Mouse (Mus musculus): ENCODE results near the gene Uqcc1. TPM values are rescaled to one million over a fixed set of nuclear protein-coding genes. Genes with fewer than 3 reads are reported as not detected.
"Not testable (repeated sequence)": the region's sequence is repeated elsewhere in the genome, so short reads cannot be mapped to it uniquely, and the experiment has no call there.

Gene Uqcc1
- total and polyA plus RNA-seq, 3 experiments: 4.2 to 35.8 (median 29.9) TPM

DNA sequence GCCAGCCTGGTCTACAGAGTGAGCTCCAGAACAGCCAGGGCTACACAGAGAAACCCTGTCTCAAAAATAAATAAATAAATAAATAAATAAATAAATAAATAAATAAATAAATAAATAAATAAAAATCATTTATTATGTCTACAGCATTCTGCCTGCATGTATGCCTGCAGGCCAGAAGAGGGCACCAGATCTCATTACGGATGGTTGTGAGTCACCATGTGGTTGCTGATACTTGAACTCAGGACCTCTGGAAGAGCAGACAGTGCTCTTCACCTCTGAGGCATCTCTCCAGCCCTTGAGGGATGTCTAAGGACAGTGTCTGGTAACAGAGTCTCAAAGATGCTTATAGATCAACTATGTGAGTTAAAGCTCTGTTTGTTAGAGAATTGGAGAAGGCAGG is 98.0 kb downstream of the Uqcc1 start:
- peaks cover 20% of the 10 kb centered on the region for H3K4me1 ChIP-seq (ENCODE audit: insufficient read depth, low read depth, low read length)
- not testable (repeated sequence) for DNase-seq (ENCODE audit: low spot score); ATAC-seq (ENCODE audit: extremely low read depth, insufficient number of reproducible peaks, low FRiP score, poor library complexity, severe bottlenecking); H3K4me3 ChIP-seq (ENCODE audit: low read depth, low read length); H3K36me3 ChIP-seq (replicated peaks); H3K9me3 ChIP-seq (replicated peaks)
- TF ChIP-seq CTCF (IDR thresholded peaks at IDR 0.05; ENCODE audit: low read depth, low read length): 0 out of 2 replicates have a peak, but pooled peaks have one; percentile 16
- peaks cover 64% of the 10 kb centered on the region for H3K27me3 ChIP-seq (ENCODE audit: insufficient read depth, low read length)

DNA sequence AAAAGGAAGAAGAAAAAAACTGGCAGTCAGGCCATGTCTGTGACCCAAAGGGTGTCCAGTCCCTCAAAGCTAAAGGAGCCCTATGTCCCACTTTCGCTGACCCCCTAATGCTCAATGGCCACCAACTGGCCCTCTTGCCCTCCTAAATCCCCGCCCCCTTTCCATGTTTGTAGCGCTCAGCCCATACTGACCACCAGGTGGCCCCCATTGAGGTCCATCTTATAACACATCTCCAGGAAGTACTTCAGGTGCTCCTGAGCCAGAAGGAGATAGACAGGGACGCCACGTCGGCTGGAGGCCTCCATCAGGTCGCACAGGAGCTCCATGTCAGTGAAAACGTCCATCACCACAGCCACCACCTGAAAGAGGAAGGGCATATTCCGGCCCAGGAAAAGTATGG is 98.8 kb downstream of the Uqcc1 start:
- Histone ChIP-seq H3K36me3 (replicated peaks) (no peaks in the 10 kb centered on the region), H3K27me3 (ENCODE audit: insufficient read depth, low read length) (peaks cover 60% of the 10 kb centered on the region), H3K4me3 (ENCODE audit: low read depth, low read length) (no peak overlapping the region), H3K4me1 (ENCODE audit: insufficient read depth, low read depth, low read length) (peaks cover 24% of the 10 kb centered on the region), H3K9me3 (replicated peaks) (no peaks in the 10 kb centered on the region)
- DNase-seq (ENCODE audit: low spot score): no peak
- ATAC-seq (ENCODE audit: extremely low read depth, insufficient number of reproducible peaks, low FRiP score, poor library complexity, severe bottlenecking): no peak
- TF ChIP-seq TAL1 (conservative IDR thresholded peaks at IDR 0.05; ENCODE audit: low read depth, low read length): no peak
- TF ChIP-seq POLR2AphosphoS5 (IDR thresholded peaks at IDR 0.05; ENCODE audit: insufficient replicate concordance, low read depth, low read length): no peak
- TF ChIP-seq GATA2 (IDR thresholded peaks at IDR 0.05; ENCODE audit: borderline replicate concordance, low read depth, low read length): no peak
- TF ChIP-seq CTCF (IDR thresholded peaks at IDR 0.05; ENCODE audit: low read depth, low read length): no peak
- TF ChIP-seq GATA1 (IDR thresholded peaks at IDR 0.05; ENCODE audit: borderline replicate concordance, low read length): no peak

DNA sequence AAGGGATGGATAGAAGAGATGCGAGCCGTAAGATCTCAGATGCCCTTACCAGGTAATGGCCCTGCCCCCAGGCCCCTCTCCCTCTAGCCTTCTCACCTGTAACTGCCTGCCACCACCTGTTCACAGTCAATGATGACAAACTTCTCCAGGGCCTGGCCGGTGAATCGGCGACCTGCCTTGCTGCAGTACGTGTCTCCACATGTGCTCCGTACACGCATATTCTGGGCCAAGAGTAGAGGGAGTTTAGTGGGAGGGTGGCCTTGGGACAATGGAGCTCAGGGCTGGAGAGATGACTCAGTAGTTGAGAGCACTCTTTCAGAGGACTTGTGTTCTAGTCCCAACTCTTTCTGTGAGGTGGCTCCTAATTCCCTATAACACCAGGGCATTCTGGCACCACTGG is 99.3 kb downstream of the Uqcc1 start:
- Histone ChIP-seq H3K9me3 (replicated peaks) (no peaks in the 10 kb centered on the region), H3K36me3 (replicated peaks) (no peaks in the 10 kb centered on the region), H3K4me1 (ENCODE audit: insufficient read depth, low read depth, low read length) (peaks cover 28% of the 10 kb centered on the region), H3K4me3 (ENCODE audit: low read depth, low read length) (no peak overlapping the region), H3K27me3 (ENCODE audit: insufficient read depth, low read length) (peaks cover 55% of the 10 kb centered on the region)
- DNase-seq (ENCODE audit: low spot score) (no peak), ATAC-seq (ENCODE audit: extremely low read depth, insufficient number of reproducible peaks, low FRiP score, poor library complexity, severe bottlenecking) (no peak)
- TF ChIP-seq POLR2AphosphoS5 (IDR thresholded peaks at IDR 0.05; ENCODE audit: insufficient replicate concordance, low read depth, low read length): no peak
- TF ChIP-seq GATA1 (IDR thresholded peaks at IDR 0.05; ENCODE audit: borderline replicate concordance, low read length): no peak

- ATAC-seq (ENCODE audit: extremely low read depth, insufficient number of reproducible peaks, low FRiP score, poor library complexity, severe bottlenecking) (peak; percentile 77), DNase-seq (ENCODE audit: low spot score) (peak; percentile 76)
- H3K4me1 ChIP-seq (ENCODE audit: insufficient read depth, low read depth, low read length): peaks cover 47% of the 10 kb centered on the region
- peak within 1 kb of the TSS; percentile 97 for H3K4me3 ChIP-seq (ENCODE audit: low read depth, low read length)
- TF ChIP-seq TAL1 (conservative IDR thresholded peaks at IDR 0.05; ENCODE audit: low read depth, low read length): no peak
- no peaks in the 10 kb centered on the region for H3K9me3 ChIP-seq (replicated peaks)
- peaks cover 28% of the 10 kb centered on the region for H3K36me3 ChIP-seq (replicated peaks)
- peaks cover 20% of the 10 kb centered on the region for H3K27me3 ChIP-seq (ENCODE audit: insufficient read depth, low read length)
Observed at GRCm38 (mm10) chr2:155826630-155827424, 103.3 kb downstream of the Uqcc1 start, which contains the start of gene Eif6. Gene Eif6, minus strand, starts transcription at chr2:155826925.

DNA sequence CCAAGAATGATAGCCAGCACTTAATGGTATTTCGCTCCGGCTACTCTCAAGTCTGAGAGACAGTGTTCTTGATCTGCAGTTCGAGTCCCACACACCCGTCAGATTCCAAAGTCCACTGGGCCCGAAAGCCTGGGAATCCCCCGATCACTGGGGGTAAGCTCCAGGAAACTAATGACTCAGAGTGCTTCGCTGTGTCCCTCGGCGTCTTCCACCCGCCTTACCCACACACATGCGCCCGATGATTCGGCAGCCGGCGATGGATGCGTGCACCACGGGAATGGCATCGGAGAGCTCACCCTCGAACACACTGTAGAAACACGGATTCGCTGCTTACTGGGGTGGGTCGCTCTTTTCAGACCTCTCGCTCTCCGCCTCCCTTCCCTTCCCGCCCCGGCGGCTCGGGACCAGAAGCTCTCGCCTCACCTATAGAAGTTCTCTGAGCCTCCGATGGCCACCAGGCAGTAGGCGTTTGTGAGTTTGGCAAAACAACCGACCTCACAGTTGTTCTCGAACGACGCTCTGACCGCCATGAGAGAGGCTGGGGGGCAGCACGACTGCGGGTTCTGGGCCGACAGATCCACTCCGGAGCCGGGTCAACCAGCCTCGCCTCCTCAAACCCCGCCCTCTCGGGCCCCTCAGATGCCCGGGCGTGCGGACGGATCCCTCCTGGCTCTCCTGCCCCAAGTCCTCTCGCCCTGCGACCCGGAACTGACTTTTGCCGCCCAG is 104.0 kb downstream of the Uqcc1 start:
- peak overlapping the region; percentile 97 for H3K4me3 ChIP-seq (ENCODE audit: low read depth, low read length)
- H3K36me3 ChIP-seq (replicated peaks): peaks cover 35% of the 10 kb centered on the region
- peaks cover 47% of the 10 kb centered on the region for H3K4me1 ChIP-seq (ENCODE audit: insufficient read depth, low read depth, low read length)
- ATAC-seq (ENCODE audit: extremely low read depth, insufficient number of reproducible peaks, low FRiP score, poor library complexity, severe bottlenecking): no peak
- DNase-seq (ENCODE audit: low spot score): no peak
- H3K9me3 ChIP-seq (replicated peaks): no peaks in the 10 kb centered on the region
- TF ChIP-seq CTCF (IDR thresholded peaks at IDR 0.05; ENCODE audit: low read depth, low read length): no peak
- TF ChIP-seq GATA2 (IDR thresholded peaks at IDR 0.05; ENCODE audit: borderline replicate concordance, low read depth, low read length): no peak
- no peak for TF ChIP-seq POLR2AphosphoS5 (IDR thresholded peaks at IDR 0.05; ENCODE audit: insufficient replicate concordance, low read depth, low read length)
- TF ChIP-seq TAL1 (conservative IDR thresholded peaks at IDR 0.05; ENCODE audit: low read depth, low read length): no peak
- TF ChIP-seq GATA1 (IDR thresholded peaks at IDR 0.05; ENCODE audit: borderline replicate concordance, low read length): no peak
- peaks cover 20% of the 10 kb centered on the region for H3K27me3 ChIP-seq (ENCODE audit: insufficient read depth, low read length)

DNA sequence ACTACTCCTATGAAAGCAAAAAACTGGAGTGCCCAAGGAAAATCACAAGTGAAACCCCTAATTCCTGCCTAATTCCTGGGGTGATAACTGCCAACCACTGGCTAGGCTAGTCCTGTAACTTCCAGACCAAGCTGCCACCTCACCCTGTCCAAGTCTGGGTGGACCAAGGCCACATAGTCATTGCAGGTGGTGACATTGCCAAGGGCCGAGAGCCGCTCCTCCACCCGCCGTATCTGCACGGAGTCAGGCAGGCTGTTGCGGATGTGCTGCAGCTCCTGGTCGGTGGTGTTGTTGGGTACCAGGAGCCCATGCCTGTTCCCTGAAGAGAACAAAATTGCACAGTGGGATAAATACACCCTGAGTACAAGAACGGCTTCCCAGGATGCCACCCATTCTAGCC is 106.4 kb downstream of the Uqcc1 start:
- no peak for DNase-seq (ENCODE audit: low spot score)
- ATAC-seq (ENCODE audit: extremely low read depth, insufficient number of reproducible peaks, low FRiP score, poor library complexity, severe bottlenecking): no peak
- peaks cover 55% of the 10 kb centered on the region for H3K36me3 ChIP-seq (replicated peaks)
- no peaks in the 10 kb centered on the region for H3K9me3 ChIP-seq (replicated peaks)
- no peak overlapping the region; the same call in 1 of the 2 replicates for H3K4me3 ChIP-seq (ENCODE audit: low read depth, low read length)
- no peaks in the 10 kb centered on the region for H3K27me3 ChIP-seq (ENCODE audit: insufficient read depth, low read length)
- no peak for TF ChIP-seq CTCF (IDR thresholded peaks at IDR 0.05; ENCODE audit: low read depth, low read length)
- TF ChIP-seq TAL1 (conservative IDR thresholded peaks at IDR 0.05; ENCODE audit: low read depth, low read length): no peak
- TF ChIP-seq GATA1 (IDR thresholded peaks at IDR 0.05; ENCODE audit: borderline replicate concordance, low read length): no peak
- TF ChIP-seq GATA2 (IDR thresholded peaks at IDR 0.05; ENCODE audit: borderline replicate concordance, low read depth, low read length): no peak
- TF ChIP-seq POLR2AphosphoS5 (IDR thresholded peaks at IDR 0.05; ENCODE audit: insufficient replicate concordance, low read depth, low read length): no peak
- H3K4me1 ChIP-seq (ENCODE audit: insufficient read depth, low read depth, low read length): peaks cover 67% of the 10 kb centered on the region

Measured in G1E (cell line).